Mouse (Mus musculus) liver, embryonic 15.5 days (tissue): ENCODE data around the gene Serinc3. TPM values are rescaled to one million over a fixed set of nuclear protein-coding genes. Genes with fewer than 3 reads are reported as not detected.
A peak's percentile ranks its signal among the peaks of the same experiment; 100 is the strongest.

Experiments
- ATAC-seq: fragments of 200-750 bp; cut with Nextera tagmentation; 2 replicates; pipeline ENCODE4 v1.8.0; 2017; ENCODE audit warnings: moderate number of reproducible peaks, mild to moderate bottlenecking, moderate library complexity; ENCODE audit not compliant: insufficient read depth
- H3K27ac ChIP-seq: fragments of 300-500 bp; sonication (generic); replicated peaks from 2 replicates; pipeline ENCODE4 v1.5.1; 2015; ENCODE audit warnings: mild to moderate bottlenecking, inconsistent platforms
- H3K27me3 ChIP-seq: fragments of 300-500 bp; sonication (generic); 2 replicates; pipeline ENCODE4 v1.6.1; 2015; ENCODE audit warnings: mild to moderate bottlenecking, inconsistent platforms
- H3K36me3 ChIP-seq: fragments of 300-500 bp; sonication (generic); replicated peaks from 2 replicates; pipeline ENCODE4 v1.6.1; 2015; ENCODE audit warnings: moderate library complexity, mild to moderate bottlenecking, inconsistent platforms
- H3K4me1 ChIP-seq: fragments of 300-500 bp; sonication (generic); replicated peaks from 2 replicates; pipeline ENCODE4 v1.6.1; 2015; ENCODE audit warnings: inconsistent platforms
- H3K4me2 ChIP-seq: fragments of 300-500 bp; sonication (generic); 2 replicates; pipeline ENCODE4 v1.6.1; 2015; ENCODE audit warnings: moderate library complexity, mild to moderate bottlenecking, inconsistent platforms
- H3K4me3 ChIP-seq: fragments of 300-500 bp; sonication (generic); replicated peaks from 2 replicates; pipeline ENCODE4 v1.5.1; 2015; ENCODE audit warnings: mild to moderate bottlenecking, inconsistent platforms
- H3K9ac ChIP-seq: fragments of 300-500 bp; sonication (generic); 2 replicates; pipeline ENCODE4 v1.6.1; 2015; ENCODE audit warnings: moderate library complexity, mild to moderate bottlenecking, inconsistent platforms
- H3K9me3 ChIP-seq: fragments of 300-500 bp; sonication (generic); replicated peaks from 2 replicates; pipeline ENCODE4 v1.6.1; 2016; ENCODE audit warnings: inconsistent platforms
- WGBS: fragments of 180-500 bp; shearing (Covaris S2); methylation state at CpG from one replicate; pipeline ENCODE4 v1.1.7; 2015; ENCODE audit warnings: mixed read lengths; ENCODE audit not compliant: insufficient replicate concordance; 5-methylcytosine and 5-hydroxymethylcytosine counted together
- polyA plus RNA-seq: library from polyadenylated mRNA; unstranded; fragments of >200 nt; fragmentation: Nextera tagmentation; extraction: Ambion mirVana; gene quantifications from 2 replicates; pipeline ENCODE4 v1.2.1, GENCODE M21; 2015

The Serinc3 gene
- polyA plus RNA-seq, 1 experiment from 2014 or later: 126 TPM

DNA sequence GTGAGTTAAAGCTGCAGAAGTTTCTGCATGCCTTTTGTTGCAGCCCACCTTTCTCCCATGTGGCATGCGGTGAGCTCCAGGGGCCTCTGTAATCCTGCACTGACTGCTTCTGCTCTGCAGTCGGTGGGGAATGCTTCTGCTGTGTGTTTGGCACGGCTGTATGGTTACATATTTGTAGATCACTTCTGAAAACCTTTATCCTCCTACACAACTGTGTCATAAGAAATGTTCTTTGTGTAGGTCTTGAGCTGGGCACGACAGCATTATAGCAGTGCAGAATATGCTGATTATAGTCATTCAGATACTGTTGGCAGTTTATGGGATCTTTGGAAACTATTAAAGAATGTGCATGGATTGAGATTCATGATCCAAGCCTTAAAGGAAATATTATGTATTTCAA is 40.4 kb upstream of the Serinc3 start:
- WGBS: 61% methylated on average over 4 of the region's 4 CpGs
- no peak overlapping the region for H3K4me3 ChIP-seq
- 0 out of 2 replicates have a peak overlapping the region, but pooled peaks have one; percentile 7 for H3K27ac ChIP-seq
- H3K4me1 ChIP-seq: peaks cover 72% of the 10 kb centered on the region
- H3K9ac ChIP-seq: no peak overlapping the region
- no peak for ATAC-seq
- H3K4me2 ChIP-seq: no peak overlapping the region
- no peaks in the 10 kb centered on the region for H3K27me3 ChIP-seq
- no peaks in the 10 kb centered on the region for H3K36me3 ChIP-seq
- H3K9me3 ChIP-seq: no peaks in the 10 kb centered on the region

DNA sequence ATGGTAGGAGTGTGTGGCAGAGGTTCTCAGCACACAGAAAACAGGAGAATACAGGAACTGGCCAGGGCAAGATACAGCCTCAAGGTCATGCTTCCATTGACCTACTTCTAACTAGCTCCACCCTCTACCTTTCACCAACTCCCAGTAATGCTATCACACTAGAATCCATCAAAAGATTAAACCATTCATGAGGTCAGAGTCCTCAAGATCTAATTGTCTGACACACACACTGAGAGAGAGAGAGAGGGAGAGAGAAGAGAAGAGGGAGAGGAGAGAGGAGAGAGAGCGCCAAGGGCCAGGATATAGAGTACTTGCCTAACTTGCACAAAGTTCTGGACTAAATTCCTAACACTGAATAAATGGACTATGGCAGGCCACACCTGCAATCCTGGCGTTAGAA is 37.4 kb upstream of the Serinc3 start:
- H3K4me1 ChIP-seq: peaks cover 43% of the 10 kb centered on the region
- H3K27me3 ChIP-seq: no peaks in the 10 kb centered on the region
- H3K4me2 ChIP-seq: no peak overlapping the region
- no peak overlapping the region for H3K27ac ChIP-seq
- WGBS: 74% methylated on average over 2 of the region's 2 CpGs
- H3K9ac ChIP-seq: no peak overlapping the region
- H3K36me3 ChIP-seq: no peaks in the 10 kb centered on the region
- no peak for ATAC-seq
- no peaks in the 10 kb centered on the region for H3K9me3 ChIP-seq
- H3K4me3 ChIP-seq: no peak overlapping the region

DNA sequence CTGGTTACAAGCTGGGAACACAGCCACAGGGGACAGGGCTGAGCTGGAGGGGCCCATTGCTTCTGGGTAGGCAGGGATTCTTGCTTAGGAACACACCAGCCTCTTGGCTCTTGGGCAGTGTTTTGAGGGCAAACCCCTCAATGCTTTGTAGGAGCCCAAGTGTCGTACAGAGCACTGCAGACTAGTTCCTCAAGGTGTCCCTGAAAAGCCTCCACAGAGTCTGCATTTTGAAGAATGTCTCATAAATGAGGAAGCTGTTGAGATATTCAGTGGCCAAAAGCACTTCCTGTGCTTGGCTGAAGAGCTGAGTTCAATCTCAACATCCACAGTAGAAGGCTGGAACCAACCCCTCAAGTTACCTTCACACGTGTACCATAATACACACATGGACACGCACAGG is 31.8 kb upstream of the Serinc3 start:
- Histone ChIP-seq H3K27me3 (no peaks in the 10 kb centered on the region), H3K4me2 (no peak overlapping the region), H3K27ac (peak overlapping the region; percentile 4; the same call in 1 of the 2 replicates), H3K36me3 (no peaks in the 10 kb centered on the region), H3K4me1 (peaks cover 35% of the 10 kb centered on the region), H3K4me3 (no peak overlapping the region), H3K9ac (no peak overlapping the region), H3K9me3 (no peaks in the 10 kb centered on the region)
- 59% methylated on average over 3 of the region's 3 CpGs for WGBS
- ATAC-seq: no peak

DNA sequence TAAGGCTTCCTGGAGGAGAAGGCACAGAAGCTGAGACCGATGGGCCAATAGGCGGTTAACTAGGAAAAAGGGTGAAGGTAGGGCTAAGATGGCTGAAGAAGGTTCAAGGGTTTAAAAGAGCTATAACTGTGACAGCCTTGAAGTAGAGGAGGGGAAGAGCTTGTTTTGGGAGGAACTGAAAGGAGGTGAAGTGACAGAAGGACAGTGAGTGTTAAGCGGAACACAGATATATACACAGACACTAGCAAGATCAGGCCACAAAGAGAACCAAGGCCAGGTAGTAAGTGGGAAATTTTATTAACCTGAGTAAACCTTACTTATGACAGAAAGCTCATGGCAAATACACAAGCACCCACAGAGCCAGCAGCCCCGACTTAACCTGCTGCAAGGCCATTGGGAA is 31.4 kb upstream of the Serinc3 start:
- H3K9me3 ChIP-seq: no peaks in the 10 kb centered on the region
- no peak for ATAC-seq
- H3K4me3 ChIP-seq: no peak overlapping the region
- no peaks in the 10 kb centered on the region for H3K27me3 ChIP-seq
- peak overlapping the region; percentile 4; the same call in 1 of the 2 replicates for H3K27ac ChIP-seq
- 70% methylated on average over 4 of the region's 4 CpGs for WGBS
- H3K4me1 ChIP-seq: peaks cover 35% of the 10 kb centered on the region
- H3K36me3 ChIP-seq: no peaks in the 10 kb centered on the region
- H3K4me2 ChIP-seq: no peak overlapping the region
- H3K9ac ChIP-seq: no peak overlapping the region

DNA sequence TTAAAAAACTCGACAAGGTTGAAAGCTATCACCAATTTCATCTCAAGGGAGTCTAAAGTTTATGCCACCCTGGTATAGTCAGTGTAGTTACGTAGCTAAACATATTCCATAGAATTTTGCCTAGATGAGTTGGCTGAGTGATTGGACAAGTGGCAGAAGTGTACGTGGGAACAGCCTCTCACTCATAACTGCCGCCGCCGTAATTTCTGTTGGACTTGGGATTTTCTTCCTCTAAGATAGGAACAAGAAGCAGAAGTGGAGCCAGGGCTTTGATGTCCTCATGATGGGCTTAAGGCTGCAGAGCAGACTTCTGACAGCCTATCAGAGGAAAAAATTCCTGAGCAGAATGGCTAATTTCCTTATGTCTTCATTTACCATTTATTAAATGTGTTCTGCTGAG is 30.7 kb upstream of the Serinc3 start:
- WGBS: 65% methylated on average over 6 of the region's 6 CpGs
- H3K9ac ChIP-seq: no peak overlapping the region
- ATAC-seq: no peak
- no peak overlapping the region for H3K4me2 ChIP-seq
- H3K4me3 ChIP-seq: no peak overlapping the region
- H3K27ac ChIP-seq: 0 out of 2 replicates have a peak overlapping the region, but pooled peaks have one; percentile 4
- H3K27me3 ChIP-seq: no peaks in the 10 kb centered on the region
- H3K9me3 ChIP-seq: no peaks in the 10 kb centered on the region
- H3K36me3 ChIP-seq: no peaks in the 10 kb centered on the region
- H3K4me1 ChIP-seq: peaks cover 35% of the 10 kb centered on the region

DNA sequence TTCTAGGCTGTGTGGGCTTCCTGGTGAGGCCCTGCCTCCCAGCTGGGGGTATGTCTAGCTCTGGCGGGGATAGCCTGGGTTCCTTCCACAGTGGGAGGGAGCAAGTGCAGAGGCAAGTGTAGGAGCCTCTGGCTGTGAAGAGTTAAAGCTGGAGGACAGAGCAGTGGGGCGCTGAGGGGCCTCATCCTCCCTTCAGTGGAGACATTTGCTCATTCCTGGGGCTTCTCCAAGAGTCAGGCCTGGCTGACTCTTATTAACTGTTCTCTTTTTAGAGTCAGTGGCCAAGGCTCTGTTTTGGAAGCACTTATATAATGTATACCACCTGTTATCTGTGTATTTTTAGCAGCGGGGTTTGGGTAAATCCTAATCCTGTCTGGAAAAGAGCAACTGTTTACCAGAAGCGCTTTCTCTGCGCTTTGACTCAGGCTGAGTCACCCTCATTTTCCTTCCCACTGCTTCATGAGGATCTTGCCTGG is 30.3 kb upstream of the Serinc3 start:
- no peak for ATAC-seq
- no peak overlapping the region for H3K4me3 ChIP-seq
- WGBS: 56% methylated on average over 5 of the region's 5 CpGs
- no peaks in the 10 kb centered on the region for H3K27me3 ChIP-seq
- no peaks in the 10 kb centered on the region for H3K36me3 ChIP-seq
- peaks cover 35% of the 10 kb centered on the region for H3K4me1 ChIP-seq
- no peak overlapping the region for H3K9ac ChIP-seq
- no peak overlapping the region for H3K4me2 ChIP-seq
- no peak overlapping the region for H3K27ac ChIP-seq
- no peaks in the 10 kb centered on the region for H3K9me3 ChIP-seq

DNA sequence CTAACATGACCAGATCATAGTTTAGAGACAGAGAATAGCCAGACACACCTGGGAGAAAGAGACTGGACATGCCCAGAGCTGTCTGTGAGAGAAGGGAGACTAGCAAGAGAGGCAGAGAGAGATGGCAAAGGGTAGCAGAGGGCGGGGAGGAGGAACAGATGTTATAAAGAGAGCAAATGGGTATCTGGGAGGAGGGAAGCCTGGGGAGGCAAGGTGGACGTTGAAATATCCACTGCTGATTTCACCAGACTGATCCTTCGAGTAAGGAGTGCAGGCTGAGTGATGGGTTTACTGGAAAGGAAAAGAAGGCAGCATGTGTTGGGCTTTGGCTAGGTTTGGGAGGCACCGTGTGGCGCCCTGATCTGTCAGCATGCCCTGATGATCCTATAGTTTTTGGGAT is 29.5 kb upstream of the Serinc3 start:
- H3K27me3 ChIP-seq: no peaks in the 10 kb centered on the region
- no peak for ATAC-seq
- no peak overlapping the region for H3K4me2 ChIP-seq
- no peak overlapping the region for H3K4me3 ChIP-seq
- H3K27ac ChIP-seq: no peak overlapping the region
- no peaks in the 10 kb centered on the region for H3K36me3 ChIP-seq
- H3K9me3 ChIP-seq: no peaks in the 10 kb centered on the region
- 62% methylated on average over 5 of the region's 5 CpGs for WGBS
- no peak overlapping the region for H3K9ac ChIP-seq
- H3K4me1 ChIP-seq: peaks cover 35% of the 10 kb centered on the region

DNA sequence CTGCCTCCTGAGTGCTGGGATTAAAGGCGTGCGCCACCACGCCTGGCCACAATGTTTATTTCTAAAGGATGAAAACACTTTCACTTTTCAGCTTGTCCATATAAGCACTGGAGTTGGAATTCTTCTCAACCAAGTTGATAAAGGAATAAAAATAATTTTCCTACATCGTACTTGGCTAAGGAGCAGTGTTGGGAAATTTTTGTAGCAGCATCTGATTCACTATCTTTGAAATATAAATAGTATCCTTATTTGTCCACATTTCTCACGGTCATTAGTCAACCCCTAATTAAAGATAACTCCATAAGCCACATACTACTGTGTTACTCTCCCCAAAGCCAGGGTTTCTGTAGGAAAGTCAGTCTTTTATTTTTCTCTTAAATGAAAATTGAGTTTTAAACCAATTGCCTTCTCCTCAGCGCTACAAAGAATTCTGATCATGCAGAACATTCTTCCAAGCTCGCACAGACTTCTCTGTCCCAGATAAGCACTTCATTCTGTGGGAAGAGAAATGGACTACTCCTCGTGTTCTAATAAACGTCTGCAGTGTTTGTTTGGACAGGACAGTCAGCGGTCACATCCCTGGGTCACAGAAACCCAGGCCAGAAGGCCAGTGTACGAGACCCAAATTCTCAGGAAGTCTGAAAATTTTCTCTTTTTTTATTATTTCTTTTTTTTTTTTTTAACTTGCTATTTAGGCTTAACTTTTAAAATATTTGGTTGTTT is 26.1 kb upstream of the Serinc3 start:
- Histone ChIP-seq H3K4me3 (no peak overlapping the region), H3K9me3 (no peaks in the 10 kb centered on the region), H3K27me3 (no peaks in the 10 kb centered on the region), H3K27ac (no peak overlapping the region), H3K4me1 (peaks cover 33% of the 10 kb centered on the region), H3K4me2 (no peak overlapping the region), H3K36me3 (no peaks in the 10 kb centered on the region), H3K9ac (no peak overlapping the region)
- 81% methylated on average over 11 of the region's 11 CpGs for WGBS
- no peak for ATAC-seq

DNA sequence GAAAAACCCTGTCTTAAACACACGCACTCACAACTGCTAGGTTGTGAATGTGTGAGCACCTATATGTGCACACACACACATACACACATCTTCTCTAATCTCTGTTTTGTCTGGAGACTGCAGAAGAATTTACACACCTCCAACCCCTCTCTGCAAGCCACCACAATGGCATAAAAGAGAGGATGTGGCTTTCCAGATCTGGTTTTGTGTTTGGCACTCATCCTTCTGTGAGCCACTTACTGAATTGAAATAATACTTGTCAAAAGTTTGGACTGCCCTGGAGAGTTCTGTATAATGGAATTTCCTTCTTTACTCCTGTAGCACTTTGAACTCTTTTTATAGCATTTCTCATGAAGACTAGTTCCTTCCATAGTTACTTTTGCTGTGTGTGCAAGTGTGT is 22.1 kb upstream of the Serinc3 start:
- Histone ChIP-seq H3K27me3 (no peaks in the 10 kb centered on the region), H3K4me2 (no peak overlapping the region), H3K4me1 (peaks cover 17% of the 10 kb centered on the region), H3K27ac (no peak overlapping the region), H3K36me3 (0 out of 2 replicates have a peak, but pooled peaks cover 4% of the 10 kb centered on the region), H3K9ac (no peak overlapping the region), H3K4me3 (no peak overlapping the region), H3K9me3 (no peaks in the 10 kb centered on the region)
- no peak for ATAC-seq
- 75% methylated on average over 1 of the region's 1 CpGs for WGBS

DNA sequence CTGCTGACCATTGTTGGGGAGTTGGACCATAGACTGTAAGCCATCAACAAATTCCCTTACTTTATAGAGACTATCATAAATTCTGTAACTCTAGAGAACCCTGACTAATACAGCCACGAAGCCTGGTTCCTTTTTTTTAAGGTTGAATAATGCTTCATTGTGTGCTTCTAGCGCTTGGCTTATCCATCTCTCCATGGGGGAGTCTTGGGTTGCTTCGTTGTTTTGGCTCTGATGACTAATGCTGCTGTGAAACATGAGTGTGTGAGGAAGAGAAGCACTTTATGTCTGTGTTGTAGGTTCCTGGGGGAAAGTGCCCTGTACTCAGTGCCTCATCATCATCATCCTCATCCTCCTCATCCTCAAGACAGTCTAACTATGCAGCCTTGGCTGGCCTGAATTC is 19.0 kb upstream of the Serinc3 start:
- Histone ChIP-seq H3K36me3 (0 out of 2 replicates have a peak, but pooled peaks cover 4% of the 10 kb centered on the region), H3K27me3 (no peaks in the 10 kb centered on the region), H3K4me2 (no peak overlapping the region), H3K27ac (no peak overlapping the region), H3K9me3 (no peaks in the 10 kb centered on the region), H3K9ac (no peak overlapping the region), H3K4me3 (no peak overlapping the region), H3K4me1 (peaks cover 45% of the 10 kb centered on the region)
- no peak for ATAC-seq
- 71% methylated on average over 3 of the region's 3 CpGs for WGBS

DNA sequence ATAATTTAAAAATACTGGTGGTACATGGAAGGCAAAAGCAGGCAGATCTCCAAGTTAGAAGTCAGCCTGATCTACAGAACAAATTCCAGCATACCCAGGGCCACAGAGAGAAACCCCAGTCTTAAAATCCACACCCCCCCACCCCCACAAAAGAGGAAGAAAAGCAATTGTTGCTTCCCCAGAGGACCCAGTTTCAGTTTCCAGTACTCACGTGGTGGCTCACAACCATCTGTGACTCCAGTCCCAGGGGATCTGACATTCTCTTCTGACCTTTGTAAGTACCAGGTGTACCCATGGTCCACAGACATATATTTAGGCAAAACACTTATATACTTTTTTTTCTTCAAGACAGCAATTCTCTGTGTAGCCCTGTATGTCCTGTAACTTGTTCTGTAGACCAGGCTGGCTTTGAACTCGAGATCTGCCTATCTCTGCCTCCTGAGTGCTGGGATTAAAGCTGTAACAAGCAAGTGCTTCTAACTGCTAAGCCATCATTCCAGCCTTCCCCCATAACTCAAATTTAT is 17.8 kb upstream of the Serinc3 start:
- Histone ChIP-seq H3K4me2 (no peak overlapping the region), H3K4me3 (no peak overlapping the region), H3K27ac (no peak overlapping the region), H3K4me1 (peaks cover 45% of the 10 kb centered on the region), H3K27me3 (no peaks in the 10 kb centered on the region), H3K9ac (no peak overlapping the region), H3K9me3 (no peaks in the 10 kb centered on the region), H3K36me3 (0 out of 2 replicates have a peak, but pooled peaks cover 4% of the 10 kb centered on the region)
- ATAC-seq: no peak
- WGBS: 47% methylated on average over 2 of the region's 2 CpGs
